Mouse (Mus musculus) 3134 (cell line): ENCODE measurements around the gene Scaf4.
A peak's percentile ranks its signal among the peaks of the same experiment; 100 is the strongest.
"Not testable (repeated sequence)": the region's sequence is repeated elsewhere in the genome, so short reads cannot be mapped to it uniquely, and the experiment has no call there.

ENCODE experiments used
- DNase-seq: peaks from one replicate; pipeline ENCODE4 v3.0.0-alpha.2; 2011; ENCODE audit warnings: low spot score; ENCODE audit not compliant: insufficient read length; ENCODE audit errors: extremely low read depth

The Scaf4 gene

DNA sequence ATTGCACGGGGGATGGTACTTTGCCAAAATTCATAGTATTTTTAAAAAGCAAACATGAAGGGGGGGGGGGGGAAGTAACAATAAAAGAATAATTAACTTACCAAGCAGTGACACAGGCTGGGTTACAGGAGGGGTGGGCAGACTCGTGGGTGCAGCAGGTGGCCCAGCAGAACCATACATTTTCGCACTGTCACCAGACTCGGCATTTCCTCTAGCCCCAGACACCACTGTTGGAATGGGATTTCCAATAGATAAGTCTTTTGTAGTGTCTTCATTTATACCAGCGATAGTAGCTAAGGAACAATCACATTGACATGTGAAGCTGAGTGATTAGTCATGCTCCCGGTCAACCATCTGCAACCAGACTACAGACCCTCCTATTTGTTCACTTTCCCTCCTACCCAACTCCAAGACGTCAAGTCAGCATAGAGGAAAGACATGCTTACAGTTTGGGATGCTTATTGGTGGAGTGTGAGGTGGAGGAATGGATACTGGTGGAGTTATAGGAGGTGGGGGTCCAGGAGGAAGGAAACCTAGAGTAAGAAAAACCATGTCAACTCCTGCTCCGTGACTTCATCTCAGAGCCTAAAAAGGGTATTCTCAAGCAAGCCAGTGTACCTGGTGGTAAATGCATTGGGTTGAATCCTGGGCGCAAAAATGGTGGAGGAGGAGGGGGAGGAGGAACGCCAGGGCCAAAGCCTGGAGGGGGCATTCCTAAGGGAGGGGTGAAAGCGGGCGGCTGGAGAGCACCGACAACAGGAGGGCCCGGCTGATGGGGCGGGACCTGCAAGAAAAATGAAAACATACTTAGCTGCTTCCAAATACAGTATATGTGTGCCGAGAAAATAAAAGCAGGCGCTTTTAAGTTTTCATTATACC is 41.6 kb downstream of the Scaf4 start:
- no peak for DNase-seq

GRCm38 (mm10) chr16:90241875-90242274 is 42.4 kb downstream of the Scaf4 start:
- DNase-seq: no peak

GRCm38 (mm10) chr16:90239128-90239746 is 45.1 kb downstream of the Scaf4 start:
- no peak for DNase-seq

GRCm38 (mm10) chr16:90235188-90235587 is 49.1 kb downstream of the Scaf4 start:
- DNase-seq: no peak

DNA sequence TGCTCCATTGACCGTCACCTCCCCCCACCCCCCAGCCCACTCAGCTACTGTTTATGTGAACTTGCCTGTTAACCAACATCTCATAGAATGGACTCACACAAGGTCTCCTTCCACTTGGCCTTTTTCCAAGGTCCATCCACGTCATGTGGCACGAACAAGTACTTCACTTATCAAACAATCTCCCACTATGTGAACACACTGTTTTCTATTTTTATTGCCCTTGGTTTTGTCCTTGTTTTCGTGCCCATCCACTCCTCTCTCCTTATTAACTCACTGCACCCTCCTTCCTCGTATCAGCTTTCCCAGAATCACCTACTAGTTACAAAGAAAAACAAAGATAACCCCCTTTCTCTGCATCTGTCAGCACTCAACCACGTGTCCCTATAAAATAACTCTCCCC is 49.7 kb downstream of the Scaf4 start:
- no peak for DNase-seq

- DNase-seq: no peak
Observed at GRCm38 (mm10) chr16:90233702-90234101, 50.6 kb downstream of the Scaf4 start.

DNA sequence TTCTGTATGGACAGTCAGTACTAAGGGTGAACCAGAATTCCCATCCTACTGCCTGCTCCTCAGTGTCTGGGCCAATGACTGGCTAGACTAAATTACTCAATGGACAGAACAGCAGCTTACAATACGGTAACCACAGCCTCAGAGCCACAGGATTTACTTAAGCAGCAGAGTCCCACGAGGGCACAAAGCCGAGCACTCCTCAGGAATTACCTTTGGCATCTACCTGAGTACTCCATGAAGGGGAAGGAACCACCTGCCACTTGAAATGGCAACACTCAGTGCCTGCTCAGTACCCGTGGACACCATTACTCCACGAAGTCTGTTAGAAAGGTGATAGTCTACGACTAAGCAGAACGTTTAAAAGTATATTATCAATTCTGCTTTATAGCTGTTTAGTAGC is 53.0 kb downstream of the Scaf4 start:
- no peak for DNase-seq

- no peak for DNase-seq
Observed at GRCm38 (mm10) chr16:90229897-90230296, 54.4 kb downstream of the Scaf4 start.

GRCm38 (mm10) chr16:90221441-90222070 is 62.7 kb downstream of the Scaf4 start:
- no peak for DNase-seq

DNA sequence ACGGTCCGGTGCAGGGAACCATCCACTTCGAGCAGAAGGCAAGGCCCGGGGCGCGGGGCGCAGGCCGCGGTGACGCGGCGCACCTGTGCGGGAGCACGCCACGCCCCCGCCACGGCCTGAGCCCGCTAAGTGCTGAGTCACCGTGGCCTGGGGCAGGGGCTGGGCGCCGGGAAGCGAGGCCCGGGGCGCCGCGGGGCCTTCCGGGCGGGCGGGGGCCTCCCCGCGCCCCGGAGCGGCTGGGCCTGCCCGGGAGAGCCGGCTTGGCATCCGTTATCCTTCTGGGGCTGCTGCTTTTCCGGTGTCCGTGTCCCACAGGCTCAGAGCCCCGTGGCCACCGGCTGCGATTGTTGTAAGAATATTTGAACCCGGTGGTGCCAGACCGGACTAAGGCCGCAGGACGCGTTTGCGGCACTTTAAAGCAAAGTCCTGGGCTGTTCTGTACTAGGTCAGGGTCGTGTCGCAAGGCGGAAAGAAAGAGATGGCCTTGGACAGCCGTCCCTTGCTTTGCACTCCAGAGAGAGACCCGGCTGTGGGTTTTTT is 63.3 kb downstream of the Scaf4 start:
- DNase-seq: no peak

DNA sequence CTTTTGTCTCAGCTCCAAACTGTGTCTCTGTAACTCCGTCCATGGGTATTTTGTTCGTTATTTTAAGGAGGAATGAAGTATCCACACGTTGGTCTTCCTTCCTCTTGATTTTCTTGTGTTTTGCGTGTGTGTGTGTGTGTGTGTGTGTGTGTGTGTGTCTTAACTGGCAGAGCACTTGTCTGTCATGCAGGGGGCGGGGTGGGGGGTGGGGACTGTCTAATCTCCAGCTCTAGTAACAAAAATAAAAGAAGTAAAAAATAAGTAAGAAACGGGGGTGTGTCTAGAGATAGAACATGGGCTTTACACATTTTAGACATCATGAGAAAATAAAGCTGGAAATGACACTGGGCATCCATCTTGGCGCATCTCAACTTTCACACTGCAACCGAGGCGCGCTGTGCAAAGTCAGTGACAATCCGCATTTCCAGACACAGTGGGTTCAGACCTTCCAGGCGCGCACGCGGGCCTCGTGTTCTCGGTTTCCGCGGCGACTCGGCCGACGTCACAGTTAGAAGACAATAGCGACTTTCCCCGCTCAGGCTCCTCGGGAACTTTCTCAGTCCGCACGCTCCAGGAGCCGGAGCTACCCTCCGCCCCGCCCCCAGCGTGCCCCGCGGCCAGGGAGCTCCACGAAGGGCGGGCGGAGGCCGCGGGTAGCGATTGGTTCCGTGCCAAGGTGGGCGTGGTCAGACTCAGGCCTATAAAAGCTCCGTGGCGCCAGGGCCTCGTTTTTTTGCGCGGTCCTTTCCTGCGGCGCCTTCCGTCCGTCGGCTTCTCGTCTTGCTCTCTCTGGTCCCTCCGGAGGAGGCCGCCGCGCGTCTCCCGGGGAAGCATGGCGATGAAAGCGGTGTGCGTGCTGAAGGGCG is 64.0 kb downstream of the Scaf4 start, which contains the start of gene Sod1:
Gene Sod1 (plus strand): TSS at position 729 of the 866 bp plus-strand sequence.
- DNase-seq: peak; percentile 91

DNA sequence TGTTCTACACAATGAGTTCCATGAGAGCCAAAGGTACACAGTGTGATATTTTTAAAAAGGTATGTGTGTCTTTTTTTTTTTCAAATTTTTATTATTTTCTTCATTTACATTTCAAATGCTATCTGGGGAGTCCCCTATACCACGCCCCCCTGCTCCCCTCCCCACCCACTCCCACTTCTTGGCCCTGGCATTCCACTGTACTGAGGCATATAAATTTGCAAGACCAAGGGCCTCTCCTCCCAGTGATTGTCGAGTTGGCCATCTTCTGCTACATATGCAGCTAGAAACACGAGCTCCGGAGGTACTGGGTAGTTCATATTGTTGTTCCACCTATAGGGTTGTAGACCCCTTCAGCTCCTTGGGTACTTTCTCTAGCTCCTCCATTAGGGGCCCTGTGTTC is 64.9 kb downstream of the Scaf4 start:
- DNase-seq: not testable (repeated sequence)

- no peak for DNase-seq
Observed at GRCm38 (mm10) chr16:90217926-90218325, 66.4 kb downstream of the Scaf4 start.

DNA sequence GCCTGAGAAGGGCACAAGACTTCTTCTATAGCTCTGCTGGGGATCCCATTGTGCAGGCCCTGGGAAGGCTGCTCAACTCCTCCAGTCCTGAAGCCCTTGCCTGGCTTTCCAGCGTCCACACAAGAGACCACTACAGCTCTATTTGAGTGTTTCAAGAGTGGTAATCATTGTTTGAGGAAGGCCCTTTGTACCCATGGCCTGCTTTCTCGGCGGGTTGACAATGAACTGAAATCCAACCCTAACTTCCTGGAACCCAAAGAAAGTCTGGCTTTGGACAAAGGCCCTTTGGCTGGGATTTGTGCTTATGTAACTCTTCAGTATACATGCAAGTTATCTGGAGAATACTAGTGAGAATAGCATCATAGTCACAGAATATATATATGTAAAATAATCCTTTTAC is 66.9 kb downstream of the Scaf4 start:
- no peak for DNase-seq

- no peak for DNase-seq
Observed at GRCm38 (mm10) chr16:90216414-90216813, 67.9 kb downstream of the Scaf4 start.

DNA sequence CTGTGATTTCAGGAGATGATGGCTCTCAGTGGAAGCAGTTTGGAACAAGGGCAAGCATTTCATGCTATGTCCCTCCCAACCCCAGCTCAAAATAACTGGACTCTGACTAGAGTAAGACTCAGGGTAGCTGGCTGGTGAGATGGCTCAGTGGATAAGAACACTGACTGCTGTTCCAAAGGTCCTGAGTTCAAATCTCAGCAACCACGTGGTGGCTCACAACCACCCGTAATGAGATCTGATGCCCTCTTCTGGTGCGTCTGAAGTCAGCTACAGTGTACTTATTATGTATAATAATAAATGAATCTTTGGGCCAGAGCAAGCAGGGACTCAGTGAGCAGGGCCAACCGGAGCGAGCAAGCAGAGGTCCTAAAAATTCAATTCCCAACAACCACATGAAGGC is 68.4 kb downstream of the Scaf4 start:
- not testable (repeated sequence) for DNase-seq

GRCm38 (mm10) chr16:90214731-90215565 is 69.4 kb downstream of the Scaf4 start:
- no peak for DNase-seq

DNA sequence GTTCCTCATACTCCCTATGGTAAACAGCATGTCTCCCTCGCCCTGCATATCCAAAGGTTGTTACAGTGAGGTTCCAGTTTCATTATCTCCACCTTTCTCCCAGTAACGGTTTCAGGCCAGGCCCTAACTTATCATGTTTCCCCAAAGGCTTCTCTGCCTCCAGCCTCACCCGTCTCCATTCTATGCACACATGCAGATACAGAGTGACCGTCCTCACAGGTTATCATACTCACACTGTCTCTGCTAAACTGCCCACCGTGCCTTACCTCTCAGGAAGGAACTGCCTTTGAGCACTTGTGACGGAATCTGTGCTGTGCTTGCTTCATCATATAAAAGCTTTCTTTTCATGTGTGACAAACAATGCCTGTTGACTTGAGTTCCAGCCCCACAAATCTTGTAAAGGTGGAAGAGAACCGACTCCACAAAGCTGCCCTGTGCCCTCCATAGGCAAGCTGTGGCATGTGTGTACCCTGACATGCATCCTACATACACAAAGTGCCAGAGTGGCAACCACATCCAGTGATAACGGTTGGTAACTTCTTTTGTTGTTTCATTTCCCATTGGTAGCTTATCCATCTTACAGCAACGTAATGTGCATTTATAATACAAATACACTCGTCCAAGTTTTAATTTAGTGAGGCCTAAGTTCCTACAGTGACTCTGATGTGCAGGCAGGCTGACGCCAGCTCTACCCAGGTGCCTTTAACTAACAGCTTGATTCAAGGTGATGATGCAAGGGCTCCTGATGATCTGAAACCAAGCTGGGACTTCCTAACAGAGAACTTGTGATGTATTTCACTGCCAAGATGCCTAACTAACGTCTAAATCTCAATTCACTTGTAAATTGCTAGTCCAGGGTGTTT is 70.6 kb downstream of the Scaf4 start:
- no peak for DNase-seq

DNA sequence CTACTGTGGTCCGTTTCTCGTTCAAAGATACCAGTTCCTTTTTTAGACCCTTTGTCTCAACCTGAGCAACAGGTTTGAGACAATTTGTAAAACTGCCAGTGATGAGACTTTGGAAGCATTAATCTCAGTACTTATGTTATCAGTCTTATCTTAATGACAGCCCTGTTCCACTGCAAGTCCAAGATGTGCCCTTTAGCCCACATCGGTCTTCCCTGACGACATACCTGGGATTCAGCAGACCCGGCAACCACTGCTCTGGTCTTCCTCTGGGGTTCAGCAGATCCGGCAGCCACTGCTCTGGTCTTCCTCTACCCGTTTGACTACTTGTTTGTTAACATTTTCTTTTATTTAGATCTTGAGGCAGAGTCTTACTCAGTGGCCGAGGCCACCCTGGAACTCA is 72.5 kb downstream of the Scaf4 start:
- no peak for DNase-seq
